Mouse (Mus musculus) c-Kit-positive CD71-negative TER-119-negative erythroid progenitor cells, embryonic 14.5 days (primary cell): ENCODE results near the gene Noxo1.

Experiments
- DNase-seq: peaks from one replicate; pipeline ENCODE4 v3.0.0-alpha.2; 2013; ENCODE audit warnings: low read depth

The Noxo1 gene

DNA sequence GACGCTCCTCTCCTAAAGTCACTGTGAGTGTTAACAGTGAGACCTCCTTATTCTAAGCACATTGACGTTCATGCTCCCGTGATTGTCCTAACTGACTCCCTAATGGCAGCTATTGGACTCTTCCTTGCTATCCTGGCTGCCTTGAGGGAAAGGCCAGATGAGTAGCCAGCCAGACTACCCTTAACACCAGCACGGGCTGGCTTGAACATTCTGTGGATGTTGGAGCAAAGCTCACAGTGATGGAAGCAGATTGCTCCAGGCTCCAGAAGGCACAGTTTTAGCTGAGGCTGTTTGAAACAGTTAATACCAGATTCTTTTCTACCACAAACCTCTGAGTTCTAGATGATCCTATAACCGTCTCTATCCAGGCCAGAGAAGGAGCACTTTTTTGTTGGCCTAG lies 47.9 kb downstream of the Noxo1 start:
- no peak for DNase-seq

- DNase-seq = no peak
These were observed 48.3 kb downstream of the Noxo1 start for GRCm38 (mm10) chr17:24744381-24744780.

- peak; percentile 90 for DNase-seq
These were observed 49.8 kb downstream of the Noxo1 start for GRCm38 (mm10) chr17:24745526-24746497.

DNA sequence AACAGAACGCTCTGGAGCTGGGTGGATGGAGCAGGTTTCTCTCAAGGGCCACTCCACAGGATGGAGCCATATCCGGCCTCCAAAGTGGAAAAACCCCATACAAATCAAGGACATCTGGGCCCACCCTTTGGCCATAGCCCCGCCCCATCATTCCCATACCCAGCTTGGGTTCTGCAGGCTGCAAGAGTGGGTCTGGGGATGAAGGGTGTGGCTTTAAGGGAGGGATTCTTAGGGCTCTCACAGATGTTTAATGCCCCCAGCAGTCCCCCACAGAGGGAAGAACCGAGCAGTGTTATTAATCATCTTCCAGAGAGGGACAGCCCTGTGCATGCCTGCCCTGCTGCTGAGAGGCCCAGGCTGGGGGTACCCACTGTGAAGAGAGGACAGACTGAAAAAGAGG lies 51.0 kb downstream of the Noxo1 start:
- no peak for DNase-seq
